Mouse (Mus musculus) monocyte, adult 2 months (primary cell): Measurements from ENCODE around the gene Zbp1.

Experiments
- DNase-seq, 2 experiments: peaks; one replicate each; pipeline ENCODE4 v3.0.0; 2022; ENCODE audit warnings: low spot score in 2 of 2, low read depth in 1 of 2

The Zbp1 gene

GRCm38 (mm10) chr2:173217246-173217645 lies 1.5 kb downstream of the Zbp1 start:
- DNase-seq: no peak

GRCm38 (mm10) chr2:173216840-173217239 lies 1.9 kb downstream of the Zbp1 start:
- DNase-seq: no peak

- DNase-seq: no peak
These were observed 6.5 kb downstream of the Zbp1 start for GRCm38 (mm10) chr2:173212227-173212626.

- no peak for DNase-seq
These were observed 9.5 kb downstream of the Zbp1 start for GRCm38 (mm10) chr2:173209091-173209815.

- DNase-seq: no peak
These were observed 11.7 kb downstream of the Zbp1 start for GRCm38 (mm10) chr2:173207051-173207450.

GRCm38 (mm10) chr2:173205563-173206099 lies 13.1 kb downstream of the Zbp1 start:
- DNase-seq: no peak

GRCm38 (mm10) chr2:173204671-173205070 lies 14.1 kb downstream of the Zbp1 start:
- no peak for DNase-seq

- no peak for DNase-seq
These were observed 15.0 kb downstream of the Zbp1 start for GRCm38 (mm10) chr2:173203726-173204125.

GRCm38 (mm10) chr2:173202924-173203689 lies 15.6 kb downstream of the Zbp1 start:
- DNase-seq: no peak

- no peak for DNase-seq
These were observed 23.9 kb downstream of the Zbp1 start for GRCm38 (mm10) chr2:173194796-173195195.

- DNase-seq: no peak
These were observed 31.4 kb downstream of the Zbp1 start for GRCm38 (mm10) chr2:173187182-173187855.

- peak in 1 of 2 experiments; percentile 59 for DNase-seq
These were observed 32.4 kb downstream of the Zbp1 start for GRCm38 (mm10) chr2:173186047-173186943.

GRCm38 (mm10) chr2:173185282-173185681 lies 33.4 kb downstream of the Zbp1 start:
- DNase-seq: no peak

- DNase-seq: no peak
These were observed 34.1 kb downstream of the Zbp1 start for GRCm38 (mm10) chr2:173184475-173185080.

- no peak for DNase-seq
These were observed 34.8 kb downstream of the Zbp1 start for GRCm38 (mm10) chr2:173183836-173184460.

GRCm38 (mm10) chr2:173183311-173183710 lies 35.4 kb downstream of the Zbp1 start:
- no peak for DNase-seq

GRCm38 (mm10) chr2:173182796-173183195 lies 35.9 kb downstream of the Zbp1 start:
- DNase-seq: no peak

- DNase-seq: no peak
These were observed 36.8 kb downstream of the Zbp1 start for GRCm38 (mm10) chr2:173181901-173182300.

- no peak for DNase-seq
These were observed 37.2 kb downstream of the Zbp1 start for GRCm38 (mm10) chr2:173181486-173181885.
